Mouse (Mus musculus): Measurements from ENCODE around the gene Gcn1l1. TPM values are rescaled to one million over a fixed set of nuclear protein-coding genes. Genes with fewer than 3 reads are reported as not detected.

The Gcn1l1 gene
- polyA plus RNA-seq, 1 experiment from 2014 or later = 46.1 TPM

DNA sequence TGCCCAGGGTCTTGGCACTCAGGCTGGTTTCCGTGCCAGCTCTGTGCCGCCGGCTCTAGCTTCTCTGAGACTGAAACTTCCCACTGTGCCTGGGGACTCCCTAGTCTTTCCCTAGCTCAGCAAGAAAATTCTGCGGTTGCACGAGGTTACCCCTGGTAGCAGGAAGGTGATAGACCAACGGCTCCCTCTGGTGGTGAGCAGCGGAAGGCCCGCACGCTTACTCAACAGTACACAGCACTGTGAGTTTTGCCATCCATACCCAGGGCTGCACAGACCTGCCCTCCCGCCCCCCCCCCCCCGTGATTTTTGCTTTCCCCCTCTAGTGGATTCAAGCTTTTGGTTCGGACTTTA lies 26.4 kb upstream of the Gcn1l1 start:
- no peak overlapping the region for H3K4me2 ChIP-seq (replicated peaks)

DNA sequence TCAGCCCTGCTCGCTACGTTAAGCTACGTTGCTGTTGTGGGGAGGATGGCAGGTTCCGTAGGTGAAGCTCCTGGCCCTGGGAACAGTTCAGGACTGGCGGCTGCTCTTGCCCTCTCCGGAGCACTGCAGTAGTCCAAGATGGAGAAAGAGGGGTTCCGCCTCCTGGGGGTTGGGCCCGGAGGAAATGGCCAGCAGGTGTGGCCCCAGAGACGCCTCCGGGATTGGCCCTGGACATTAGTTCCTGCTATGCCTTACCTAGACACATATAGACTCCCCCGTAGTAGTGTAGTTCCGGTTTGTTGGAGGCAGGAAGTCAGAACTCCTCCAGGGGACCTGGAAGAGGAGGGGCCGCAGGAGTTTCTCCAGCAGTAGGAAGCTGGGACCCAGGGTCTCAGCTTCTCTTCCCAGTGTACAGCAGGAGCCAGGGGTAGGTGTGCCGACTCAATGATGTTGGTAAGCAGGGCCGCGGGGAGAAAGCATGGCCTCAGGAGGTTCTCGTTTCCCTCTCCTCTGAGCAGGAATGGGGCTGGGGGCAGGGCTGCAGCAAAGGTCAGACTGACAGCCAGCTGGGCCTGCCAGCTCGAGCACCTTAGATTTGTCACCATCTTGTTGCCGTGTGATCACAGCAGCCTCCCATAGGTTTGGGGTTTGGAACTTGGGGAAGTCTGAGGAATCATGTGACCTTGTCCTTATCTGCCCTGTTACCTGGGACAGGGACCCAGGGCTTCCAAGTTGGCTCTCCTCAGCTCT lies 22.2 kb upstream of the Gcn1l1 start:
- H3K9ac ChIP-seq (replicated peaks) = no peak overlapping the region
- H3K4me1 ChIP-seq = peaks cover 30% of the 10 kb centered on the region

More for the DNA sequence above, 26.4 kb upstream of the Gcn1l1 start:
- H3K4me1 ChIP-seq = peaks cover 30% of the 10 kb centered on the region
- H3K27me3 ChIP-seq = no peaks in the 10 kb centered on the region
- H3K27ac ChIP-seq (replicated peaks) = no peak overlapping the region
- H3K9ac ChIP-seq (replicated peaks) = no peak overlapping the region
- WGBS = under 1% methylated on average over 12 of the region's 12 CpGs
- no peak overlapping the region for H3K4me3 ChIP-seq
- H3K36me3 ChIP-seq = no peaks in the 10 kb centered on the region
- H3K9me3 ChIP-seq = no peaks in the 10 kb centered on the region
- peak; percentile 80 for ATAC-seq (replicated peaks)

DNA sequence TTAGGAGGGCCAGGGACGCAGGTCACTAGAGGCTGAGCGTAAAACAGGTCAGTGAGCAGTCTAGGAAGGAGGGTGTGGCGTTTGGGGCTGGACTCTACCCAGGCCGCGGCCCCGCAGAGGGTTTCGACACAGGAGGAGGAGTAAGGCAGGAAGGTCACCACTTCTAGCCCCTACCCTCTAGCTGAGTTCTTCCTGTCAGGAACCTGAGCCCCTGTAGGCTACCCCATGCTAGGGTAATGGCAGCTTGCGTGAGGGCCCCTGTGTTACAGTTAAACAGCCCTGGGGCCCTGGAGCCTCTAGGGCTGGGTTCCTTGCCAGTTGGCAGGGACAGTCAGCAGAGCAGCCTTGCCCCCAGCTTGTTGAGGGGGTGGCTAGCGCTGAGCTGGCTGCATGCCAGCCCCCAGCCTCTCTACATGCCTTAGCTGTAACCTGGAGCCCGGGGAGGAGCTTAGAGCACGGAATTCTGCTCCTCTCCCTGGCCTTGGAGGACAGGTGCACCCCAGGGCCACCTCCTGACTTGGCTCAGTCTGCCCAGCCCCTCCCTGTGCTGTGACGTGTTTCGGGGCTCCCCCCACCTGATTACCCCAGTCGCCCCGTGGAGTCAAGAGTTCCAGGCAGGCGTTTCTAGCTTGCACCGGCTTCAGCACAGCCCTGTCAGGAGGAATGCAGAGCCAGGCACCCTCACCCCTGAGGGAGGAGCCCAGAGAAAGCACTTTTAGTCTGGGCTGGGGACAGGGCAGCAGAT lies 21.4 kb upstream of the Gcn1l1 start:
- no peak overlapping the region for H3K4me3 ChIP-seq
- no peaks in the 10 kb centered on the region for H3K9me3 ChIP-seq
- H3K4me2 ChIP-seq (replicated peaks) = 0 out of 2 replicates have a peak overlapping the region, but pooled peaks have one; percentile 13
- H3K4me1 ChIP-seq = peaks cover 22% of the 10 kb centered on the region
- no peaks in the 10 kb centered on the region for H3K27me3 ChIP-seq
- 49% methylated on average over 17 of the region's 17 CpGs for WGBS
- ATAC-seq (replicated peaks) = peak; percentile 71
- H3K36me3 ChIP-seq = peaks cover 7% of the 10 kb centered on the region; the same call in 1 of the 2 replicates
- 0 out of 2 replicates have a peak overlapping the region, but pooled peaks have one; percentile 5 for H3K9ac ChIP-seq (replicated peaks)
- no peak overlapping the region; the same call in 1 of the 2 replicates for H3K27ac ChIP-seq (replicated peaks)

More for the DNA sequence above, 22.2 kb upstream of the Gcn1l1 start:
- Histone ChIP-seq H3K27me3 (no peaks in the 10 kb centered on the region), H3K36me3 (peaks cover 7% of the 10 kb centered on the region; the same call in 1 of the 2 replicates), H3K9me3 (no peaks in the 10 kb centered on the region), H3K27ac (replicated peaks) (no peak overlapping the region), H3K4me2 (replicated peaks) (0 out of 2 replicates have a peak overlapping the region, but pooled peaks have one; percentile 13), H3K4me3 (no peak overlapping the region)
- 68% methylated on average over 19 of the region's 19 CpGs for WGBS
- no peak for ATAC-seq (replicated peaks)

DNA sequence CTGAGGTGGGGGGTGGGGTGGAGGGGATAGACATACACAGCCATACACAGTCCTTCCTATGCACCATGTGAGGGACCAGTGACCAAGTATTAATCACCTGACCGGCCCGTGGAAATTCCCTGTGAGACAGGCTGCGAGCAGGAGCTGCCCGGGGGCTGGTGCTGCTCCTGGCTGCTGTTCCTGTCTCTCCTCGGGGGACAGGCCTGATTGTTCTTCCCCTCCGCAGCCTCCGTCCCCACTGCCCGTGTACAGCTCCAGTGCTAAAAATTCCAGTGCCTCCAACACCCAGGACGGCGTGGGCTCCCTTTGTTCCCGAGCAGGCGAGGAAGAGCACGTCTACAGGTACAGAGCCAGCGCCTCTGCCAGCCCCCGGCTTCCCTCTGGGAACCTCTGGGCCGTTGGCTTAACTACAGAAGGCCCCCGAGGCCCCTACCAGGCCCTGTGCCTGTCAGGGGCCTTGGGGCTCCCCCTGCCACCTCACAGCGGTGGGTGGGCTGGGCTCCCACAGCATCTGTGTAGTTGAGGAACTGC lies 20.3 kb upstream of the Gcn1l1 start:
- peaks cover 17% of the 10 kb centered on the region for H3K4me1 ChIP-seq
- H3K27ac ChIP-seq (replicated peaks) = no peak overlapping the region
- ATAC-seq (replicated peaks) = no peak
- H3K4me2 ChIP-seq (replicated peaks) = no peak overlapping the region
- H3K9ac ChIP-seq (replicated peaks) = no peak overlapping the region
- H3K27me3 ChIP-seq = no peaks in the 10 kb centered on the region
- 57% methylated on average over 18 of the region's 18 CpGs for WGBS
- no peaks in the 10 kb centered on the region for H3K9me3 ChIP-seq
- H3K36me3 ChIP-seq = peaks cover 7% of the 10 kb centered on the region; the same call in 1 of the 2 replicates
- H3K4me3 ChIP-seq = no peak overlapping the region

DNA sequence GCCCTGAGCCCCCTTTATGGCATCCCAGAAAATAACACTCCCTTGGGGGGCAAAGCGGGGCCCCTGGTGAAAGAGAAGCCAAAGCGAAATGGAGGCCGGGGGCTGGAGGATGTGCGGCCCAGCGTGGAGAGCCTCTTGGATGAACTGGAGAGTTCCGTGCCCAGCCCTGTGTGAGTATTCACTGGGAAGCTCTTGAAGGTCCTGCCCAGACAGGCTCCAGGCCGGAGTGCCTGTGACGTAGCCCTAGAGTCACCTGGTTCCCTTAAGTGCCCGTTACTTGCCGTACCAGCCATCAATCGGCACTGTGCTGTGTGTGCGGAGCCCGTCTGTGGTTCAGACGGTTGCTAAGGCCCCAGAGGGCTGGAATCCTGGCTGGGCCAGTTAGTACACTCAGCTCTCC lies 19.4 kb upstream of the Gcn1l1 start:
- Histone ChIP-seq H3K4me2 (replicated peaks) (no peak overlapping the region), H3K27me3 (no peaks in the 10 kb centered on the region), H3K4me1 (peaks cover 17% of the 10 kb centered on the region), H3K9ac (replicated peaks) (no peak overlapping the region), H3K27ac (replicated peaks) (no peak overlapping the region), H3K9me3 (no peaks in the 10 kb centered on the region), H3K36me3 (peaks cover 7% of the 10 kb centered on the region; the same call in 1 of the 2 replicates), H3K4me3 (no peak overlapping the region)
- no peak for ATAC-seq (replicated peaks)
- 91% methylated on average over 14 of the region's 14 CpGs for WGBS

DNA sequence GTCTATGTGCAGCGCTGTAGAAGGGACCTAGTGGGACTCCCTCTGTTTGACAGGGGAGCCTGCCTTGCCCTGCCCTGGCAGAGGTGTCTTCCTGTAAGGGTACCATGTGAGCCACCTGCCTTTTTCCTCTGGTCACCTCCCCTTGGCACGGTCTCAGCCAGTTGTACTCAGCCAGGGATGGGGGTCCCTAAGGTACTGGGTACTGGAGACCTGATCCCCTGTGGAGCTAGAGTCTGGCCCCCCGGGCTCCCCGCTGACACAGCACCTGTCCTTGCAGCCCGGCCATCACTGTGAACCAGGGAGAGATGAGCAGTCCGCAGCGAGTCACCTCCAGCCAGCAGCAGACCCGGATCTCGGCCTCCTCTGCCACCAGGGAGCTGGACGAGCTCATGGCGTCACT lies 18.5 kb upstream of the Gcn1l1 start:
- WGBS = 76% methylated on average over 11 of the region's 11 CpGs
- peaks cover 7% of the 10 kb centered on the region; the same call in 1 of the 2 replicates for H3K36me3 ChIP-seq
- no peak overlapping the region for H3K4me3 ChIP-seq
- no peaks in the 10 kb centered on the region for H3K9me3 ChIP-seq
- H3K9ac ChIP-seq (replicated peaks) = no peak overlapping the region
- H3K27me3 ChIP-seq = no peaks in the 10 kb centered on the region
- H3K27ac ChIP-seq (replicated peaks) = no peak overlapping the region
- no peak for ATAC-seq (replicated peaks)
- no peak overlapping the region for H3K4me2 ChIP-seq (replicated peaks)
- peaks cover 17% of the 10 kb centered on the region for H3K4me1 ChIP-seq

DNA sequence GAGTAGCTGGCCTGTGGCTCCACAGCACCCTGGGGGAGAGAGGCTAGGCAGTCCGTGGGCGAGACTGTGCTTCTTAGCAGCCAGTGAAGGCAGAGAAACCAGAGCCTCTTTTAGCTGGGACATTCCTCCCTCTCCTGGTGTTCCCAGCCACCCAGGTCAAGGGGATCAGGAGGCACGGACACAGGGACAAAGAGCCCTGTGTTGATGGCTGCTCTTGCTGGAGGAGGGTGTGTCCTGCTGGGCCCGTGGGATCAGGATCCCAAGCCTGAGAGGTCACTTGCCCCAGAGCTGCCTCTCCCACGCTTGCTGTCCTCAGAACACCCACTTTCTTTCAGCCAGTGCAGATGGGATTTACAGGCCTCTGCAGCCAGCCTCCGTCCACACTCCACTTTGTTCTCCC lies 18.0 kb upstream of the Gcn1l1 start:
- no peak overlapping the region for H3K4me2 ChIP-seq (replicated peaks)
- 30% methylated on average over 6 of the region's 6 CpGs for WGBS
- peaks cover 8% of the 10 kb centered on the region for H3K36me3 ChIP-seq
- H3K27ac ChIP-seq (replicated peaks) = no peak overlapping the region
- no peak for ATAC-seq (replicated peaks)
- no peak overlapping the region for H3K4me3 ChIP-seq
- H3K9me3 ChIP-seq = no peaks in the 10 kb centered on the region
- H3K27me3 ChIP-seq = no peaks in the 10 kb centered on the region
- H3K4me1 ChIP-seq = peaks cover 17% of the 10 kb centered on the region
- no peak overlapping the region for H3K9ac ChIP-seq (replicated peaks)

DNA sequence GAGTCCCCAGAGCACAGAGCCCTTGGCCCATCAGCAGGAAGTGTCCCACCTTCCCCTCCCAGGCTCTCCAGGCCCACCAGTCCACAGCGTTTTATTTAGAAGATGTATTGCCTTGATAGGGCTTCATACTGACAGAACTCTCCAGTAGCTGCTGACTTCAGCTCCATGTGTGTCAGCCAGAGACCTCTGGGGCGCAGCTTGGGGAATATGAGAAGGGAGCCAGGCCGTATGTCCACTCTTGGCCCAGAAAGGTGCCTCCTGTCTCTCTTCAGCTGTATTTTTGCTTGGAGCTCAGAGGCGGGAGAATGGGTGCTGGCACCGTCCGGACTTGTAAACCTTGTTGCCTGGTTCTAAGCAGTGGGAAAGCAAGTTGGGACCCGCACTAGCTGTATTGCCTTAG lies 17.6 kb upstream of the Gcn1l1 start:
- no peaks in the 10 kb centered on the region for H3K27me3 ChIP-seq
- H3K4me3 ChIP-seq = no peak overlapping the region
- H3K4me1 ChIP-seq = peaks cover 17% of the 10 kb centered on the region
- ATAC-seq (replicated peaks) = no peak
- no peak overlapping the region for H3K4me2 ChIP-seq (replicated peaks)
- H3K9ac ChIP-seq (replicated peaks) = no peak overlapping the region
- peaks cover 11% of the 10 kb centered on the region for H3K36me3 ChIP-seq
- H3K27ac ChIP-seq (replicated peaks) = no peak overlapping the region
- 89% methylated on average over 7 of the region's 7 CpGs for WGBS
- H3K9me3 ChIP-seq = no peaks in the 10 kb centered on the region

DNA sequence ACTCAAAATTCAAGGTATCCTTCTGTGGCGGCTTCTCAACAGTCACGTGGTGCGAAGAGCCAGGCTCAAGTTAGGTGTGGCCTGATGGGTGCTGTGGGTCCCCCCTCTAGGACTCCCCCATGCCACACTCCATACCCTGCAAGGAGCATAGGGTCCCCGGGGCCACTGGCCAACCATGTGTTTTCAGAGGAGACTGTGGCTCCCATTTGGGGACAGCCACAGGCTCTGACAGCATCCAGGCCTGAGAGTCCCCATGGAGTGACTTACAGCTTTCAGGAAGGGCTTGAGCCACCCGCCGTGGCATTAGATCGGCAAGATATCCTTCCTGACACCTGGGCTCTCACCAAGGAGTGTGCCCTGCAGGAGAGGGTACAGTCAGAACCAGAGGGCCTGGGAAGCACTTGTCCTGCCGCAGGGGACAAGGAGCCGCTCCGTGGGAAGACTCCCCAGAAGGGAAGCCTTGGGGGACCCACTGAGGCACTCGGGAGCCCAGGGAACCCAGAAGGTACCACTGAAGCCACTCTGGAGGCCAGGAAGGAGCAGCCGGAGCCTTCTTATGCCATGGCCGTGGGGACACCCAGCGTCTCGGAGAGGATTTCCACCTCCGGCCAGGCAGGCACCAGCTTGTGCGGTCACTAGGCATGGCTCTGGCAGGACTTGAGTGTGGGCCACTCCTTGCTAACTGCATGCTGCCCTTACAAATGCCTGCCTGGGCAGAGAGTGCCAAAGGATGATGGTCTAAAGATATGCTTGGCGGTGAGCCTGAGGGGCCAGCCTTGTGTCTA lies 16.4 kb upstream of the Gcn1l1 start:
- Histone ChIP-seq H3K27me3 (no peaks in the 10 kb centered on the region), H3K27ac (replicated peaks) (no peak overlapping the region), H3K9ac (replicated peaks) (no peak overlapping the region), H3K36me3 (peaks cover 11% of the 10 kb centered on the region), H3K4me3 (no peak overlapping the region), H3K9me3 (no peaks in the 10 kb centered on the region), H3K4me1 (peaks cover 7% of the 10 kb centered on the region), H3K4me2 (replicated peaks) (no peak overlapping the region)
- 91% methylated on average over 18 of the region's 18 CpGs for WGBS
- ATAC-seq (replicated peaks) = no peak

DNA sequence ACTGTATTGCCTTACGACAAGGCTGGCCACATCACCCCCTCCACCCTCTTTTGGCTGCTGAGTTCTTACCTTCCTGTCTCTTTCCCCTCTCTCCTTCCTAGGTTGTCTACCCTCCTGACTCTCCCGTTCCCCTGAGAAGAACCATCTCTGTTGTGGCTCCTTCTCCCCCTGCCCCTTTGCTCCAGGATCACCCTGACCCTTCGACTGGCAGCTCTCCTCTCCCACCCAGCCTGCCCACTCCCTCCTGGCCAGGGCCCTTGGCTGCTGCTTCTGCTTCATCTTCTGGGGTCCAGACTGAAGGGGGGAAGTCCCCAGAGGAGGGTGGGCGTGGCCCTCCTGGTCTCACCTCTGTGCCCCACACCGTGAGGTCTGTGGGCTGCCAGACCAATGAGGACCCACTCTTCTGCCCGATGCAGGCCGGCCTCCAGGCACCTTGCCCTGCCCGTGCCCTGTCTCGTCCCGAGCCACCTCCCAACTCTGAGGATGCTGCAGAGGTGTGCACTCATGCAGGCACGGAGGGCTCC lies 14.5 kb upstream of the Gcn1l1 start:
- H3K4me2 ChIP-seq (replicated peaks) = no peak overlapping the region
- no peak overlapping the region for H3K4me3 ChIP-seq
- H3K9me3 ChIP-seq = no peaks in the 10 kb centered on the region
- no peak overlapping the region for H3K27ac ChIP-seq (replicated peaks)
- H3K36me3 ChIP-seq = peaks cover 10% of the 10 kb centered on the region
- H3K27me3 ChIP-seq = no peaks in the 10 kb centered on the region
- ATAC-seq (replicated peaks) = no peak
- no peaks in the 10 kb centered on the region for H3K4me1 ChIP-seq
- WGBS = 76% methylated on average over 11 of the region's 11 CpGs
- no peak overlapping the region for H3K9ac ChIP-seq (replicated peaks)

DNA sequence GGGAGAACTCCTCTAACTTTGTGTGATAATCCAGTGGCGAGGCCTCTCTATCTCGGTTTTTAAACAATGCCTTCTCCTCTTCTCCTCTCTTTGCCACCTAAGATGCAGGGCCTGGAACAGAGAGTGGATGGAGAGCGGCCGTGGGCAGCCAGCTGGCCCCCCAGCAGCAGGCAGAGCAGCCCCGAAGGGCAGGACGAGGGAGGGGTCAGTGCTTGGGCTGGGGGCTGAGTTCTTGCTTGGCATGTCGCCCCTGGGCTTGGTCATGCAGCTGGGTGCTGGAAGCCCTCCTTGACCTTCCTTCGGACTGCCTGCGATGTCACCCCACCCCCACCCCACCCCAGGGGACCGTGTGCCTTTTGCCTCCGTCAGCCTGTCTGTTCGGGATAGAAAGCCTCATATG lies 13.7 kb upstream of the Gcn1l1 start:
- no peak overlapping the region for H3K9ac ChIP-seq (replicated peaks)
- no peaks in the 10 kb centered on the region for H3K9me3 ChIP-seq
- H3K27ac ChIP-seq (replicated peaks) = no peak overlapping the region
- peaks cover 5% of the 10 kb centered on the region; the same call in 1 of the 2 replicates for H3K36me3 ChIP-seq
- H3K4me2 ChIP-seq (replicated peaks) = no peak overlapping the region
- no peak overlapping the region for H3K4me3 ChIP-seq
- whole genome bisulfite sequencing = 78% methylated on average over 12 of the region's 12 CpGs
- no peaks in the 10 kb centered on the region for H3K4me1 ChIP-seq
- no peak for ATAC-seq (replicated peaks)
- H3K27me3 ChIP-seq = no peaks in the 10 kb centered on the region

Measured in forebrain, embryonic 15.5 days (tissue).